Mouse (Mus musculus): ENCODE data around the gene Pi4ka. TPM values are rescaled to one million over a fixed set of nuclear protein-coding genes. Genes with fewer than 3 reads are reported as not detected.

Pi4ka gene
- total RNA-seq, 2 experiments from 2014 or later = 21.3 to 27.7 TPM

DNA sequence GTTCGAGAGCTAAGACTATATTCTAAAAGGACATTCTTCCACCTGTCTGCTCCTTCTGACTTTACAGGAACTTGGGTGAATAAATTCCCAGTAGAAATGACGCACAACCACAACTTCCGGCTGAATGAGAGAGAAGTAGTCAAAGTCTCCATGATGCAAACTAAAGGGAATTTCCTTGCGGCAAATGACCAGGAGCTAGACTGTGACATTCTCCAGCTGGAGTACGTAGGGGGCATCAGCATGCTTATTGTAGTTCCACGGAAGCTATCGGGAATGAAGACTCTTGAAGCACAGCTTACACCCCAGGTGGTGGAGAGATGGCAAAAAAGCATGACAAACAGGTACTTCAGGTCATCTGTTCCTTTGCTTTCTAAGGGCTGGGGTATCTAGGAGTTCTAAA, 66.4 kb downstream of the Pi4ka start:
- DNase-seq (ENCODE audit: low spot score) = no peak

DNA sequence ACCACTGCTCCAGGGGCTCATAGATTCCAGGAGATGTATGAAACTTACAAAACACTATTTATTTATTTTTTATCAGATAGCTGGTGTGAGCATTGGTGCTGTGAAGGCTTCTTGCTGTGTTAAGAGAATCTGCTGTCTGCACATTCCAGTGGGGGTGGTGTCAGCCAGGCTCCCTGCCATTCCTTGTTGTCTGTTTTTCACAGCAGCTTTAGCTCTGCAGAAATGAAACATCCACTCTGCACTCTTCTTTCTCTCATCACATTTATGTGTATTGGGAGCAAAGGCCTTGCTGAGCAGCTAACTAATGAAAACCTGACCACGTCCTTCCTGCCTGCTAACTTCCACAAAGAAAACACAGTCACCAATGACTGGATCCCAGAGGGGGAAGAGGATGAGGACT, 70.0 kb downstream of the Pi4ka start:
- DNase-seq (ENCODE audit: low spot score) = no peak

DNA sequence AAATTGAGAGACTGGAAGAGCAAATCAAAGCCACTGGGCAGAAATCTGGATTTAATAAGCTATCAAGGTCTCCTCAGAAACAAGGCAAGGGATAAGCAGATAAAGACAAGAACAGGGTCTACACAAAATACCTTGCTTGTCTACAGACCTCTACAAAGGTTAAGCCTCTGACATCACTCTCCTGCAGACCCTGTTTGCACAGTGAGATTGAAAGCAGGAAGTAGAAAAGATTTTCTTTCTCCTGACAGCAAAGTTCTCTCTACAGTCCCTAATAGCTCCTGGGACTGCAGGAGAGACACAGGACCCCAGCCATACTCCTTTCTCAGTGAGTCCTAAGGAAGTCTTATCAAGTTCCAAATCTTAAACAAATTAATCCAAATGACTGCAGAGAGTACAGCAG, 71.5 kb downstream of the Pi4ka start:
- no peak for DNase-seq (ENCODE audit: low spot score)

DNA sequence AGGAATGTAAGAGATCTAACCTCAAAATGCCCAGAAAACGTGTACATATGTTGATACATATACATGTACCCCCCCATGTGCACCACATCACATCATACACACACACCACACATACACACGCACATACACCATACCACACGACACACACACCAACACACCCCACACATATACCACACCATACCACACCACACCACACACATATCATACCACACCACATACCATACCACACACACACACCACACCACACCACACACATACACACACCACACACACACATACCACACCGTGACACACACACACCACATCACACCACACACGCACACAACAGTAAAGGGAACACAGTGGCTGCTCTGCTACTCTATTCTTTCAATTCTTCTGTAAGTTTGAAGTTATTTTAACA, 74.3 kb downstream of the Pi4ka start:
- DNase-seq (ENCODE audit: low spot score) = no peak

DNA sequence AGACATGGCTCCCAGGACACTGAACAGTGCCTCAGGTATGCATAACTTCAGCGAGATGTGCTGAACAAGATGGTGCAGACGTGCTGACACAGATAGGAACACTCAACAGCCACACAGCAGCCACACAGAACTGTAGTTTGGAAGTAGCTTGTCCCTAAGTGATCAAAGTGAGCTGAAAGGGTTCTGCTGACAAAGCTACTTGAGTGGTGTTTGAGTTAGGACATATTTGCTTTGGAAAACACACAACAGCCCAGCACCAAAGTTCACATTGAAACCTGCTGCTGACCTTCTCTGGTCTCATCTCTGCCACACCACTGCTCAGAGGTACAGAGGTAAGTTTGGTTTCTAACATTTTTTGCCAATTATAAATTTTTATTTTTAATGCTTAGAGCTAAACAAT, 75.0 kb downstream of the Pi4ka start, which contains the start of gene Serpind1:
Gene Serpind1, plus strand, starts transcription at position 256 of the 400 bp plus-strand sequence.
- DNase-seq (ENCODE audit: low spot score) = no peak

DNA sequence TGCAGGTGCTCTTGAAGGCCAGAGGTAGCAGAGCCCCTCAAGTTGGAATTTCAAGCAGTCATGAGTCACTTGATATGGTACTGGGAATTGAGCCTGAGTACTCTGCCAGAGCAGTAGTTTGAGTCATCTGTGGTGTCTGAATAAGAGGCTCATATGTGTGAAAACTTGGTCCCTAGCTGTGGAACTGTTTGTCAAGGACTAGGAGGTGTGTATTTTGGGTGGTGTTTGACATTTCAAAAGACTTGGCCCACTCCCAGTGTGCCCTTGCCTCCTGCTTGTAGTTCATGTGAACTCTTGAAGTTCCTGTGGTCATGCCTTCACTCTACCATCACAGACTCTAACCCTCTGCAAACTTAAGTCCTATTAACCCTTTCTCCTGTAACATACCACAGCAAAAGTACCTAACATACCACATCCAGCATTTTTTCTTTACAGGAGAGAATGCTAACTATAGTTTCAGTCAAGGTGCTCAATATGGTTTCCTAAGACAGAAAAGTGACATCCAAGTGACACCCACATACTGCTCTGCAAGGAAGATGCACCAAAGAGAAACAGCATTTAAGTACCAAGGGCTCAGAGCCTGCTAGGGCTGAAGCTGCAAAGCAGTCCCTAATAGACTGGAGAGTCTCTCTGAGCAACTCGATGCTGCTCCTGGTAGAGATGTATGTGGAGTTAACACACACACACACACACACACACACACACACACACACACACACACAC, 76.1 kb downstream of the Pi4ka start:
- peak; percentile 1 for DNase-seq (ENCODE audit: low spot score)

DNA sequence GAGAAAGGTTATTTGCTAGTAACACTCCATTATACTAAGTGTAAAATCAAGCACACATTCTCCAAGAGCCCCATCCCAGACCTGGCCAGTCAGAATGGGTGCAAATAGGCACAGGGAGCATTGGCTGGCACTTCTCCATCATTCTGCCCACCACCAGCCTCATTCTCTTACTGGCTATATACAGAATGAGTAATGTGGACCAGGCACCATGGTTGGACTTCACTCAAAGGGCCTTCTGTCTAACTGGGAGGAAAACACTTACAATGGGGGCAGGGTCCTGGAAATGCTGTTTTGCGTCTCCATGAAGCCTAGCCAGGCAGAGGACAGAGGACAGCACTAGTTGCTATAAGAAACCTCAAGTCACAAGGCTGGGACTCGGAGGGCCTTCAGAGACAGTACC, 80.0 kb downstream of the Pi4ka start:
- DNase-seq (ENCODE audit: low spot score) = no peak

DNA sequence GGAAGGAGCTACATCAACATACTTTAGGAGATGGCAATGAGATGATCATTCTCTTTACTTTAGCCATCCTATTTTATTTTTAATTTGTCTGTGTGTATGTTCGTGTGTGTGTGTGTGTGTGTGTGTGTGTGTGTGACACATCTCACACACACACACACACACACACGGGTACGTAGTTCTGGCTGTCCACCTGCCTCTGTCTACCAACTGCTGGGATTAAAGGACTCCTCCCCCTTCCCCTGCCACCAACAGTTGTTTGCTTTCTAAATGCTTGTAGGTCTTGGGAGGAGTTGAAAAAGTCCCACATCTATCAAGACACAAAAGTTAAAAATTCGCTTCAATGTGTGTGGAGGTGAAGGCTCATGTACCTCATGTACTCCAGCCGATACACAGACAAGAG, 81.4 kb downstream of the Pi4ka start:
- no peak for DNase-seq (ENCODE audit: low spot score)

DNA sequence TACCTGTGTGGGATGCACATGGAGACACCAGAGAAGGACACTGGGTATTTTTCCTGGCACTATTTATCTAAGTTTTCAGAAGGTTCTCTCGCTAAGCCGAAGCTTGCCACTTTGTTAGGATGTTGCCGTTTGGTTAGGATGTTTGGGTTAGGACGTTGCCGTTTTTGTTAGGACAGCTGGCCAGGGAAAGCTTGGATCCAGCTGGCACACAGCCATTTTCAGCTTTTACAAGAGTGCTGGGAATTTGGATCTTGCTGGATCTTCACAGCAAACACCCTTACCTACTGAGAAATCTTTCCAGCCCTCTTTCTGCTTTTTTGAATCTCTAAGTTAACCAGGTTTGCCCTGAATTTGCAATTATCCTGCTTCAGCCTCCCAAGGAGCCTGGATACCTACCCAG, 84.6 kb downstream of the Pi4ka start:
- no peak for DNase-seq (ENCODE audit: low spot score)

DNA sequence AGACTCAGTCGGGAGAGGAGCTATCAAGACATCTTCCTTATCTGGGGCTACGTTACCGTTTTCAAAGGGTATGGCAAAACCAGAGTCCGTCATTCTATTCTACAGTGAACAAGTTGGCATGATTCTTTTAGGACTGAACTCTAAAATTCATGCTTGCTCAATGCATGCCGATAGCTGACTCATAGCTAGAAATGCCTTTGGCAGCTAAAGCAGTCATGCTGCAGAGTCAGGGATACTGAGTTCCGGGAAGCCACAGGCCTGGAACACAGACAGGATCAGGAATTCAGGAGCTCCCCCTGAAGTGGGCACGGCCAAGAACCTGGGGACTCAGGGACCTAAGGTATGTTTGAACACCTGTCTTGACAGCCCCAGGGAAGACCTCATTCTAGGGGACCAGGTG, 89.6 kb downstream of the Pi4ka start:
- DNase-seq (ENCODE audit: low spot score) = no peak

DNA sequence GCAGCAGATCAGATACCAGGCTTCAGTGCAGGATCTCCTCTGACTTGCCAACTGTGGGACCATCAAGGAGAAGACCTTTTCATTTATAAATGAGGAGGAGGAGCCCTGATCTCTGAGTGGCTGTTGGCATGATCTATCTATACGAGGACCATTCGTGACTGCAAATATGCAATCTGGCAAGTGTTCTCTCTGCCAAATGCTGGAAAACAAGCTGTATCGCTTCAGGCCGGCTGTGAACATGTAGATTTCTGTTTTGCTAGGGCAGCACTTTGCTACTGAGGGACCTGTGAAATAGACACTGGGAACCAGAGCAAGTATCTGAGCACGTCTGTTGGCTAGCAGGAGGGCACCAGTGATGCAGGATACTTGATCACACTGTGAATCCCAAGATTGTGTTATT, 93.6 kb downstream of the Pi4ka start:
- DNase-seq (ENCODE audit: low spot score) = no peak

DNA sequence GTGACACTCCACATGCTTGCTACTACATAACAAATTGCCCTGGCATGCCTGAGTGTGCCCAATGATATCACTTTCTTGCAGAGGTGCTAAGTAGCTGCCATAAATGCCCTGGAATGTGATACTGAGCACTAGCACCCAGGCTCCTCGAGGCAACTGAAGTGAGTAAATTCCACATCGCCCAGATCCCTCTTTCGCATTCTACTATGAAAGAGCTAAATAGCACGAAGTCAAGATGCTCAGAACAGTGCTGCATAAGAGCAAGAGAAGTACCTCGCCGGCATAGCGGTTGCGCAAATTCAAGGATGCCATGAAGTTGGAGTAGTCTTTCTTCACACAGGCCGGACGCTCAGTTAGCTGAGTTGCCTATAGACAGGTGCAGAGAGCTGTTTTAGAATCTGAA, 97.1 kb downstream of the Pi4ka start:
- no peak for DNase-seq (ENCODE audit: low spot score)

DNA sequence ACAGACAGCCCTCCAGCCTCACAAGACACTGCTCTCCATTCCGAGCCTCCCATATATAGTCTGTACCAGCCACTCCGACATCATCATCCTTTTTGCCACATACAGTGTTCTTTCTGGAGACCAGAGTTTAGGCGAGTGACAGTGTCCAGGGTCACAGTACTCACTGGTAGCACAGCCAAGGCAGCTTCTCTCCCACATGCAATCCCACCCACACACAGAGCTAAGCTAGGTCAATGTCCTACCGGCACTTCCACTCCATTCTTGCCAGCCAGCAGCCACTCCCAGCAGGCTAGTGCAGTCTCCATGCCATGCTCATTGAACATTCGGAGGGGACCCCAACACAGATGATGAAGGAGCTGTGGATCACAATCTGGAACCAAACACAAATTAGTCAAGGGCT, 98.7 kb downstream of the Pi4ka start:
- no peak for DNase-seq (ENCODE audit: low spot score)

DNA sequence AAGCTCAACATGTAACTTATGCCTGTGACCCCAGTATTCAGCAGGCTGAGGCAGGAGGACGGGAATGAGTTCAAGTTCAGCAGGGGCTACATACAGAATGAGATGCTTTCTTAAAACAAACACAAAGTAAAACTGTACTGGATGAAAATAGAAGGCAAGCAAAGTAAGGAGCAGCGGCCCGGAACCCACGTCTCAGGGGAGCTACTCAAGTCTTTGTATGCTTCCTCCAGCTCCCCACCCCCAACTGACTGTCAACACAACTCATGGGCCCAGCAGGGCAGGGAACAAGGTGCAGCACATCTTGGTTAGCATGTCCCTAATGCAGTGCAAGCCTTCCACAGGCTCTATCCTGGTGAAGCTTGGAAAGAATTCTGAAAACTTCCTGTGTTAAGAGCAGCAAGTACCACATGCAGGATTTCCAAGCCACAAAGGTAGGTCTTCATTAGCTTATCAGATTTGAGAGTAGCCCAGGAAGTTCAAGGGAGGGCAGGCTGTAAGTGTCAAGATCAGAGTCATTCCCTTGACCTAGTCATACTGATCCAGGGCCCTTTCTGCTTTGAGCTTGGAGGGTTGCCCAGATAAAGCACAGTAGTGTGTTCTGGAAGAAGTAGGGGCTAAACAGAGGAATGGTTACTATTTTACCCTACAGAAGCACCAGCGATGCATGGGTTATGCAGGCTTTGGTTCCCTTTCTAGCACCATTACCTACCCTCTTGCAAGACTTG, 102.4 kb downstream of the Pi4ka start:
- no peak for DNase-seq (ENCODE audit: low spot score)

DNA sequence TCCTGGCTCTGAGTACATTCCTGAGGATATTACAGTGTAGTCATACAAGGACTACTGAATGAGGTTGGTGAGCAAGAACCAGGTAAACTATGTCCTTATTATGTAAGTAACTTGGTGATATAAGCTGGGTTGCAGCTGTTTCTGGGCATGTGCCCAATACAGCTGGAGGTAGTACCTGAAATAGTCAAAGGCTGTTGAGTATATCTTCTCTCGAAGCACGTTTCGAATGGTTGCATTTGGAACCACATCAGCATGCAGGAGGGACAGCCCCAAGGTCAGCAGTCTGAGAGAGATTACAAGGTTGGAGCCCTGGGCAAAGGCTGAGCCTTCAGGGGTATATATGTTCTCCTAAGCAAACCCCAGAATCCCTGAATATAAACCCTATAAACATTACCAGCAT, 105.3 kb downstream of the Pi4ka start:
- DNase-seq (ENCODE audit: low spot score) = no peak

DNA sequence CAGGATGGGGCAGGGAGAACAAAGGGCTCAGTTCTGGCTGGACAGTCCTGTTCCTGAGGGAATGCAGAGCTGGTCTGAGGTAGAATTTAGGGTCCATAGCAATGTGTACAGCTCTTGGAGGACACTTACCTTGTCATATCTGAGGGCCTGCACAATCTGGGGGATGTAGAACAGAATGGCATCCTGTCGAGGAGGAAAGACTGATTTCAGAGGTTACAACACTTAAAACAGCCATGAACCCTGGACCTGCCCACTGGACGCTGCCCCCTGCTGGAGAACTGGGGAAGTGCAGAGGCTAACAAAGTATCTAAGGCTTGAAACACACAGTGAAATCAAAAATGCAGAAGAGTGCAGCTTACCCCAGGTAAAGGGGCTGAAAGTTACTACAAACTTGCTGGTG, 113.4 kb downstream of the Pi4ka start:
- peak; percentile 66 for DNase-seq (ENCODE audit: low spot score)

DNA sequence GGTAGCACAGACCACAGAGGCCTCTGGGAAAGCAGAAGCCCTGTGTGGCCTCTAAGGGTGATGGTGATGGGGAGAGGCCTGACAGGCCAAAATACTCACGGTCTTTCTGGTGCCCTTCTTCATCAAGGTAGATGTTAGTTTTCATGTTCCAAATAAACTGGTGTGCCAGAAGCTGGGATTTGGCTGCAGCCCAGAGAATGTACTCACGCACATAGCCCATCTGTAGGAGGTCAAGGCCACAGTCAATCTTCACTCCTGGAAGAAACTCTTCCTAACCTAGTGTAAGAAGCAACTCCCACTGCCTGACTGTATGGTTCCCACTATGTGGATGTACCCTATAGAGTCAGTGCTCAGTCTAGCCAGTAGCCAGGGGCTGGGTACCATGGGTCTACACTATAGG, 115.1 kb downstream of the Pi4ka start:
- no peak for DNase-seq (ENCODE audit: low spot score)

DNA sequence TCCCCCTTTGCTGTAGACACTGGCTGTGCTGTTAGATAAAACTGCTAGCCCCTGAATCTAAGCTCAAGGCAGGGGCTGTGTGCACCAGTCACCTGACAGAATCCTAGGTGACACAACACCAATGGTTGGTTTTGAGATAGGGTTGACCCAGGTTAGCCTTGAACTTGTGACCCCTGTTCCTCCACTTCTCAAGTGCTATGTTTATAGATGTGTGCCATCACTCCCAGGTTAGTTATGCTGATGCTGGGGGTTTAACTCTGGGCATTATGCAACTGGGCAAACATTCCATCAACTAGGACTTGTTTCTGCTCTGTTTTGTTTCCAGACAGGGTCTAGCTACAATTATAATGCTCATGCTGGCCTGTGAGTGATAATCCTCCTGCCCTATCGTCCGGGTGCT, 119.0 kb downstream of the Pi4ka start:
- DNase-seq (ENCODE audit: low spot score) = no peak

DNA sequence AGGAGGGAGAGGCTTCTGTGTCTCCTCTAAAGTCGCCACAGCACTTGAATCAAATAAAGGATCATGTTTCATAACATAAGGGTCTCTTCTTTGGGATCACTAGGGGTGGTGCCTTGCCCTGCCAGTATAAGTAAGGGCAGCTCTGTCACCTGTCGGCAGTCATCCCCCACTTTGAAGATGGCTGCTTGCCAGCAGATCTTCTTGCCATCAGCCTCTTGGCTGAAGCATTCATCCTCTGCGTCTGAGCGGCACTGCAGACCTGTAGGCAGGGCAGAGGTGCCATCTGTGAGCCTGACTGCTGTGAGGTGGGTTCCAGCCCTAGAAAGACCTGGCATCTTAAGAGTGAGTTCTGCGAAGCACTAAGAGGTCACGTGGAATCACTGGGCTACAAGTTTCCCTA, 123.0 kb downstream of the Pi4ka start:
- peak; percentile 21 for DNase-seq (ENCODE audit: low spot score)

DNA sequence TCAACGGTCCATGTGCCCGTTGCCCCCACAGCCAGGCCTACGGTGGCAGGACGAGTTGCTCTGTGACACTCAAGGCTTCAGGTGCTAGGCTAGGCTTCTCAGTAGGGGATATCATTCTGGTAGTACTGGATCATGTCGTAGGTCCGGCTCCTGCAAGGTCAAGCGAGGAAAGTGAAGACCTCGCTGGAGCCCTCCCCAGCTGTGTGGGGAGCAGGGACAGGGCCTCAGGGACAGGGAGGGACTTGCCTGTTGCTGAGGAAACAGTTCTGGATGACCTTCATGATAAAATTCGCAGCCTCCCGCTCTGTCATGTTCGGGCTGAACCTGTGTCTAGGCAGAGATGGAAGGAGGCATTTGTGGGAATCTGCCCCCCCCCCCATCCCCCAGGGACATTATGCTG, 125.6 kb downstream of the Pi4ka start:
- no peak for DNase-seq (ENCODE audit: low spot score)

DNA sequence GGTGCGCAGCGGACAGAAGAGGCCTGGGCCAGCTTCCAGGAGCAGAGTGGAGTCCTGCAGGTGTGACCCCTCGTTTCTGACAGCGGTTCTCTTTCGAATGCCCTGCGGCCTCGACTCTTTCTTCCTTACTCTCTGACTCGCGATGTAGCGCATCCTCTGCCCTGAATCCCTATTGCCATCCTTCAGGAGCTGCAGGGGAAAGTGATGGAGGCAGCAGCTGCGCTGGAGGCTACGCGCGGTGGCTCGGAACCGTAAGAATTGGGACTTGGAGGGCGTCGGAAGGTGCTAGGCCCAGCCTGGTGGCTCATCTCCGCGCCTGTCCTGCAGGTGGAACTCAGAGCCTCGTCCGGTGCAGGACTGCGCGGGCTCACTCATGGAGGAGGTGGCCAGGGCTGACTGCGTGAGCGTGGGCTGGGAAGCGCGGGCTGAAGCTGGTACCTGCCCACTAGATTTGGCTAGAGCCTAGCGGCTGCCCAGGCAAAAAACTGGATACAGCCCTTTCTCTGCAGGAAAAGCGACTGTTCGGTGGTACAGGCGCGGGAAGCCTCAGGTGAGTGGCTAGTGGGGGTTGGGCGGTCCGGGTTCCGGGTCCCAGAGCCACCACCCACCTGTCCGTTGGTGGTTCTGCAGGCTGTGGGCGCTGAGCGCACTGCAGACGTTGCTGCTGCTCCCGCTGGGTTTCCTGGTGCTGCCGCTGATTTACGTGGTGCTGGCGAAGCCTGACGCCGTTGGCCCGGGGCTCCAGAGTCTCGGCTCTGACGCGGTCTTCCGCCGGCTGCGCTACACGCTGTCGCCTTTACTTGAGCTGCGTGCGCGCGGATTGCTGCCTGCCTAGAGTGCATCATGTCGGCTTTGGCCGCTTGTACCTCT, 128.5 kb downstream of the Pi4ka start:
- no peak for DNase-seq (ENCODE audit: low spot score)

Data from gastrocnemius, adult 18-20 months (tissue).